Mouse (Mus musculus) left cerebral cortex, postnatal 14 days (tissue): ENCODE data around the gene Myo16. TPM values are rescaled to one million over a fixed set of nuclear protein-coding genes. Genes with fewer than 3 reads are reported as not detected.

Experiments
- DNase-seq, 2 experiments: peaks; one replicate each; pipeline ENCODE4 v3.0.0; 2021 to 2022; ENCODE audit warnings: low spot score in 2 of 2, mixed read lengths in 1 of 2
- intact Hi-C: fragments of 180-260 bp; cut with DNase I; formaldehyde crosslinking; loops from one replicate; pipeline ENCODE4 v1.15.1; 2025
- total RNA-seq, 2 experiments: library from RNA; stranded (reverse); gene quantifications; 2 replicates each; pipeline ENCODE4 v1.2.3; 2021

Gene Myo16
- total RNA-seq, 2 experiments from 2014 or later, result 59.3 to 64.5 TPM

GRCm38 (mm10) chr8:10677840-10678410 is 524.2 kb downstream of the Myo16 start:
- intact Hi-C loops, result no loop called here
- DNase-seq, result no peak

GRCm38 (mm10) chr8:10681926-10682325 is 528.2 kb downstream of the Myo16 start:
- DNase-seq, result no peak
- intact Hi-C loops, result no loop called here

GRCm38 (mm10) chr8:10683088-10683487 is 529.4 kb downstream of the Myo16 start:
- intact Hi-C loops, result no loop called here
- DNase-seq, result no peak

Other genes with a start within 250 kb of the Myo16 start
- gene Lig4, start 176.2 kb upstream of the Myo16 start, total RNA-seq, result 10 to 100 TPM; 10.7 to 10.8 TPM
- 10 to 100 TPM; 34.7 TPM for gene Abhd13, start 176.2 kb upstream of the Myo16 start, total RNA-seq
- 1 to 10 TPM; 3.2 to 3.9 TPM for gene Tnfsf13b, start 147.4 kb upstream of the Myo16 start, total RNA-seq